Mouse (Mus musculus) layer of hippocampus, adult 2 months (tissue): Measurements from ENCODE around the gene Cdk5rap2. TPM values are rescaled to one million over a fixed set of nuclear protein-coding genes. Genes with fewer than 3 reads are reported as not detected.

Experiments
- DNase-seq, 2 experiments: peaks; one replicate each; pipeline ENCODE4 v3.0.0; 2022; ENCODE audit warnings: low spot score in 2 of 2
- H3K27ac ChIP-seq: fragments of 200-600 bp; 2 replicates; pipeline ENCODE4 v1.8.1; 2022
- H3K4me3 ChIP-seq: fragments of 200-600 bp; 2 replicates; pipeline ENCODE4 v1.8.1; 2022; ENCODE audit warnings: mild to moderate bottlenecking
- CTCF ChIP-seq: fragments of 200-600 bp; conservative IDR thresholded peaks from 2 replicates; pipeline ENCODE4 v1.8.1; 2022; ENCODE audit warnings: antibody characterized with exemption, mild to moderate bottlenecking, moderate library complexity
- total RNA-seq, 2 experiments: library from RNA; stranded (reverse); gene quantifications; 2 replicates each; pipeline ENCODE4 v1.2.3; 2021

The Cdk5rap2 gene
- total RNA-seq, 2 experiments from 2014 or later = 11.8 to 13.9 TPM

DNA sequence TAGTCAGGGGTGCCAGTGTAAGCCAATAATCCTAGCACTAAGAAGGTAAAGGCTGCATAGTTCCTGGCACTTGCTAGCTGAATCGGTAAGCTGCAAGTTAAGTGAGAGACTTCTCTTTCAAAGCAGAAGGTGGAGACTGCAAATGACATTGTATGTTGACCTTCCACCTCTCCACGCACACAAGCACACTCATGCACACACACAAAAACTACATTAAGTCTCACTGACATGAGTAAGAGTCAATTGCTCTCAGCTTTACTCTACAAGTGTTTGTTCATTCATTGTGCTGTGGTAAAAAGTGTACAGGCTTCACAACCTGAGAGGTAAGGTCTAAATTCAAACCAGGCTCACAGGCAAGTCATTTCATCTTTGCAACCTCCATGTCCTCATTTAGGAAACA, 15.5 kb downstream of the Cdk5rap2 start:
- no peak overlapping the region for H3K4me3 ChIP-seq
- peak in 1 of 2 experiments; percentile 3 for DNase-seq
- no peak for TF ChIP-seq CTCF
- no peak overlapping the region for H3K27ac ChIP-seq

DNA sequence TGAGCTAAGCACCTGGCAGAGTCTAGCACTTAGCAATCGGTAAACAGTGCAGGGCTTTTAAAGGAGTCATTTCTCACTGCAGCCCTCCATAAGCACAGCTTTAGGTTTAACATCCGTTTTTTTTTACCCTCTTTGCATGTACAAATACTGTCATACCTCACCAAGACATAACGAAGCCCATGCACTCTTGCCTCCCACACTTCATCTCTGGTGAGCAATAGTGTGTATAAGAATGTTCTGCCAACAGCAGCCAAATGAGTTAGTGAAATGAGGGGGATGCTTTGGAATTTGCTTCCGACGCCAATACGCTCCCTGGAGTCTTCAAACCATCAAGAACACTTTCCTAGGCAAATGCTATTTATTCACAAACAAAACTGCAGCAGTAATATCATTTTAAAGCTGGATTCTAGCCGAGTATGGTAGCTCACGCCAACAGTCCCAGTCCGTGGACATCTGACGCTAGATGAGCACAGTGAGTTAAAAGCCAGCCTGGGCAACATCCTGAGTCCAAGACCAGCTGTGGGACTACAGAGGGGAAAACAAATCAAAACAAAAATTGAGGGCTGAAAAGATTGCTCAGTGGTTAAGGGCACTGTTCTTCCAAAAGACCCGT, 18.4 kb downstream of the Cdk5rap2 start:
- Histone ChIP-seq H3K27ac (peak overlapping the region; percentile 8; the same call in 1 of the 2 replicates), H3K4me3 (no peak overlapping the region)
- peak in 1 of 2 experiments; percentile 8 for DNase-seq
- TF ChIP-seq CTCF = no peak

DNA sequence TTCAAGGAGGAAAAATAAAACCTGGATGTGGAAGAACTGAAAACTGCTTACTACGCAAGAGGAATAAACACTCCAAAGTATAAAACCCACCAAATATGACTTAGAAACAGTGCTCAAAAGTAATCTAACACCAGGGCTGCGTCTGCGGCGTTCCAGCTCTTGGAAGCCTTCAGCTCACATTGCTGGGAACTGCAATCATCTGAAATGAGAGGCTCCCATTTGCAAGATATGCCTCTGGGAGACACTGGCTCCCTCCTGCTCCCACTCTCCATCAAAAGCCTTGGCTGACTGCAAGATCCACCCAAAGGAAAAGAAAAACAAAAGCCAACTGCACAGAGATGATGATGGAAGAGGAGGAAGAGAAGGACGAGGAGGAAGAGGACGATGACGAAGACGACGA, 19.2 kb downstream of the Cdk5rap2 start:
- no peak overlapping the region for H3K4me3 ChIP-seq
- TF ChIP-seq CTCF = no peak
- H3K27ac ChIP-seq = peak overlapping the region; percentile 8; the same call in 1 of the 2 replicates
- no peak for DNase-seq

DNA sequence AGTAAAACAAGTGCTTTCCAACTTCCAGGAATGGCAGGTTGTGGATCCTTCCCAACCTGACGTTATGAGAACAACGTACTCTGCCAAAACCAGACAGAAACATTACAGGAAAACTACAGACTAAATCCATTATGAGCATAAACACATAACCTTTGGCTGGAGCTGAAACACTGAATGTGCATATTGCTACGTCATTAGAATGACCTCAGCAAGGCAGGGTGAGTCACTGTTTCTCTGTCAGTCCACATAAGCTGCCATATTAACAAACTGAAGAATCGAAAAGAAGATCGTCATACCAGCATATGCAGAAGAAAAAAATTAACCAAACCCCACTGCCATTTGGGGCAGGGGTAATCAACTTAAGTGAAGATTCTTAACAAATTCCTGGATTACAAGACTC, 24.0 kb downstream of the Cdk5rap2 start:
- Histone ChIP-seq H3K4me3 (no peak overlapping the region), H3K27ac (no peak overlapping the region)
- no peak for TF ChIP-seq CTCF
- peak in 1 of 2 experiments; percentile 4 for DNase-seq

DNA sequence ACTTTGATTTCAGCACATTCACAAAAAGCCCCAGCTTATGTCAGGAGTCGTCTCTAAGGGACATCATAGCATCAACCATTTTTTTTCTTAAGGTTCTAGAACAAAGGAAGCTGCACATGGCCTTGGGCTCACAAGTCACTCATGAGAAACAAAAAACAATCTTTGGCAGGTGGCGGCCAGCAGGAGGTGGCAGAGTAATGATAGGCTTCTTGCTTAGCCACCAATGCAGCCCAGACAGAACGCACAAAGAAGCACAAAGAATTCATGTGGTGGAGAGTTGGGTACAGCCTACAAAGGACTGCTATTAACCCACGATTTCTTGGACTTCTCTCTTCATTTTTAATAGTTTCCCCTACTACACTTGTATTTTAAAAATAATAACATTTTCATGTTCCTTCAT, 32.9 kb downstream of the Cdk5rap2 start:
- peak in 1 of 2 experiments; percentile 4 for DNase-seq
- H3K4me3 ChIP-seq = no peak overlapping the region
- no peak overlapping the region for H3K27ac ChIP-seq
- TF ChIP-seq CTCF = peak; percentile 45

DNA sequence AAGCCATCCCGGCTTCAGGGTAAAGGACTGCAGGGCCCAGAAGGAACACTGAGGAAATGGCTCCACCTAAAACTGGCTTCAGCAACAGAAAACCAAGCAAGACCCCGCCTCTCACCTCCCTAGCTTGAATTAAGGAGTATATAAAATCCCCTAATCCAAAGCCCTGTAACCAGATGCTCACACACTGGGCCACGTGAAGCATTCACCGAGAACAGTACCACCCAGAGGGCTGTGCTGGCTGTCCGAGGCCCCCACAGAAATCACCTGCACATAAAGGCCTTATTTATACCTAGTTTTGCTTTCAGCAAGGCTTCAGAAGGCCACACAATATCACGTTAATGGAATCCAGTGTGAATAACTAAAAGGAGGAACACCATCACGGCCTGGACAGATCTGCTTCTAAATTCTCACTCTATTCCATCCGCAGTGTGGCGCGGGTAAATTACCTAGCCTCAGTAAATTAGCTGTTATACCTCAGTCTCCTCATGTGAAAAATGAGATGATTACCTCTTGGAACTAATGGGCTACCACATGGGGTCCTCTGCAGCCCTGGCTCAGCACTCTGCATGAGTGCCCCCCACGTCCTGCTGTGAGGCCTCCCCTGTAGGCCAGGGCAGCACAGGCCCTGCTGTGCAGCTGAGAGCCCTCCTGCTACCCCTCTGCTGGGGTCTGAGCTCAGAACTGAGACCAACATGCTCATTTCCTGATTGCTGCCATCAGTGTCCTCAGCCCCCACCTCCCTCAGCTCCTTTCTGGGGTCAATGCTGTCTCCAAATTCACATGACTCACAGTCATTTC, 45.0 kb downstream of the Cdk5rap2 start:
- no peak for TF ChIP-seq CTCF
- no peak for DNase-seq
- H3K27ac ChIP-seq = no peak overlapping the region
- H3K4me3 ChIP-seq = no peak overlapping the region

DNA sequence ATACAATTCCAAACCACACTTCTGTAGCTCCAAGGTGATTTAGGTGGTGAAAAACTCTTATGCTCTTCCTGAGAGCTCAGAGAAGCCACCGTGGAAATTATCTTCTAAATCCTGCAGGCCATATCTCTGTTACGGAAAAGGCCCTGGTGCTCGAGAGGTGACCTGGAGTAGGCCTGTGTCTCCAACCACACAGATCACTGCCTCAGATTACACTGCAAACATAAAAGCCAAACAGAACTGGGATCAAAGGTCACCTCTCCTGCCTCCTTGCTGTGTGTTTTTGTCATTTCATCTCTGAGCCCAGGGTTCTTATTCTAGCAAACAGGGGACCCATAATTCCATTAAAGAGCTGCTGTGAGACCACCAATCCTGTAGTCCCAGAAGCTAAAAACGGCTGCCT, 48.9 kb downstream of the Cdk5rap2 start:
- DNase-seq = no peak
- Histone ChIP-seq H3K4me3 (no peak overlapping the region), H3K27ac (no peak overlapping the region)
- TF ChIP-seq CTCF = no peak

DNA sequence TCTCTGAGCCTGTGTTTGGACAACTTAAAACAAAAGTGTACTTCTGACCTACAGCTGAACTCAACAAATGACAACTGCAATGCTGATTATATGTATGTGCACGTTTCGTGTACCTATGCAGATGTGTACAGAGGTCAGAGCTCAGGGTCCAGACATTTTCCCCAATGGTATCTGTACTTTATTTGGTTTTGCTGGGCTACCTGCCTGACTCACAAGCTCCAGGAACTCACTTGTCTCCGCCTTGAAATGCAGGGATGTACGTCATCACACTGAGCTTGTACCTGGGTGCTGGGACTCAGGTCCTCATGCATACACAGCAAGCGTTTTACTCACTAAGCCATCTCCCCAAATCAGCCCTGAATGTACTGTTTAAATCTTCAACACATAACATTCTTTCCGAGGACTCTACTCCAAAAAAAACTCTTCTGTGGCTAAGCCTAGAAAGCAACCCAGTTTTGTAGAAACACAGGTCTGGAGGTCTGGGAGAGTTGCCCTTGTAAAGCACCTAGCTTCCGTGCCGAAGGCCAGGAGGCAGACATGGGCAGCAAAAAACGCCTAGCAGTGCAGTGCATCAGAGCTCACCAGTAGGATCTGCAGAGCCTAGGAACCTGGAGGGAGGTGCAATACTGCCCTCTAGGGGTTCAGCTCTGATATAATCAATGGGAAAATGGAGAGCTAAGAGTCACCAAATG, 54.4 kb downstream of the Cdk5rap2 start:
- TF ChIP-seq CTCF = peak; percentile 97
- Histone ChIP-seq H3K27ac (peak overlapping the region; percentile 58), H3K4me3 (no peak overlapping the region)
- DNase-seq = peak; percentile 76 to 77

DNA sequence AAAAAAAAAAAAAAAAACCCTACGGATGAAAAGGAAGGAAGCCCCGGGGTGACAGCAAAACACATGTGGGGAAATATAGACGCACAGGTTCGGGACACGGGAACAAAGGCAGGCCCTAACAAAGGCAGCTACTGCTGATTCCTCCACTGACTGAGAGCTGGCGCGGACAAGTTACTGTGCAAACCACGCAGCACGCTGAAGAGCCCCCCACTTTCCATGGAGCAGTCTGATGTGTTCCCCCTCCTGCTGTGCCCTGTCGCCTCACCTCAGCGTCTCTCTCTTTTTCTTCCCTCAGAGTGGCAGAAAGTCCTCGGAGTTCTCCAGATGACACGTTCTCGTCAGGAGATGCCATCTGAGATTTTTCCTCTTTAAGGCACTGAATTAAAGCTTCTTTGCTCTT, 55.8 kb downstream of the Cdk5rap2 start:
- DNase-seq = no peak
- no peak for TF ChIP-seq CTCF
- no peak overlapping the region for H3K4me3 ChIP-seq
- H3K27ac ChIP-seq = peak overlapping the region; percentile 48

DNA sequence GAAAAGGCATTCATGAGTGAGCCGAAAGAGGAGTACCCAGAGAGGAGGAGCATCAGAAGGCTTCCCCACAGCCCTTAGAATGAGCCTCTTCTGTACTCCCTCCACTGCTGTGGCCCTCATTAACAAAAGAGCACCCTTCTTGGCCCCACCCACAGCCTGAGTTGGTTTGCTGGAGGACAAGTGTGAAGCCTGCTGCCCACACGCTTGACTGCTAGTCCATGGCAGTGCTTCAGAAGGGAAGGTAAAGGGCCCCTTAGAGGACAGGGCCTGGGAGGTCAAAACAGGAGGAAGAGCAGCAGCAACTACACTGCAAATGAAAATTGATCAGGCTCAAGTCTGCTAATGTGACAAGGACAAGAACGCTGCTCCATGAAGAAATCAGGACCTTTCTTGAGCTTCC, 56.6 kb downstream of the Cdk5rap2 start:
- Histone ChIP-seq H3K27ac (no peak overlapping the region), H3K4me3 (no peak overlapping the region)
- no peak for DNase-seq
- no peak for TF ChIP-seq CTCF

DNA sequence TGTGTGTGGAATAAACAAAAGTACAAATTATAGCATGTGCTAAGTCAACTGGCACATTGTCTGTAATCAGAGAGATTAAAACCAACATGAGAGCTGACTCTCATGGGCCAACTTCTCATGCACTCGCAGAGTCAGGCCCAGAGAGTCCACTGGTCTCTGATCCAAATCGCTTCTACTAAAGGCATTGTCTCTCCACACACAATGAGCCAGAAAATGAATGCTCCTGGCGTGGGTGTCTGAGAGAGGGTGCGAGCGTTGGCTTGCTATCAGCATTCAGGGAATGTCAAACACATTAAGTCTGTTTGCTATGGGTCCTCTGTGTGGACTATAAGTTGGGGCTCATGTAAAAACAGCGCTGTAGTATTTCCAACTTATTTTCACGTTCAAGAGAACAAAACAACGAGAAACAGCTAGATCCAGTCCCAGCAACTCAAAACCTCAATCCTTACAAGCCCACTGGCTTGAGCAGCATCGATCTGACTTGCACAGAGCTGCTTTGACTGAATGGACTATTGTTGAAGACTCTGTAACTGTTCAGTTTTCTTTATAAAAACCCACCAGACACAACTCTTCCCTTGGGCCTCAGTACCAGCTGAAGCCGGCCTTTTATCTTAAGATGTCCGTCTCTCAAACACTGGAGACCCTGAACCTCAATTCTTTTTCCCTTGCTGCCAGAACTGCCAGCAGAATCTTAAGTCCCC, 74.6 kb downstream of the Cdk5rap2 start:
- DNase-seq = no peak
- H3K27ac ChIP-seq = peak overlapping the region; percentile 59

DNA sequence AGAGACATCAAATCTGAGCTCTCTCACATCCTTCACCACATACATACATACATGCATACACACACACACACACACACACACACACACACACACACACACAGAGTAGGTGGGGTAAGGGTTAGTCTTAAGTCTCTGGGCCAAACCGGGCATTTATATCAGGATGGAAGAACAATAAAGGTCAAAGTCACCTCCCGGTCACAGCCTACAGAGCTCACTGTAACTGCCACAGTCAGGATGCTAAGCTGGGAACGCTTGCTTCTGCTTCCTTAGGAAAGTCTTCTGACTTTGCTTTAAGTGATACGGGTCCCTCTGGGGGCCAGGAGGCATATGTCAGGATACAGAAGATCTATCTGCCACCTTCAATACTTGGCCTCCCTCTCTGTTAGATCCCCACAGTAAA, 75.2 kb downstream of the Cdk5rap2 start:
- no peak for DNase-seq
- TF ChIP-seq CTCF = no peak
- Histone ChIP-seq H3K4me3 (no peak overlapping the region), H3K27ac (peak overlapping the region; percentile 59; the same call in 1 of the 2 replicates)

More for the DNA sequence above, 74.6 kb downstream of the Cdk5rap2 start:
- TF ChIP-seq CTCF = no peak
- no peak overlapping the region for H3K4me3 ChIP-seq

DNA sequence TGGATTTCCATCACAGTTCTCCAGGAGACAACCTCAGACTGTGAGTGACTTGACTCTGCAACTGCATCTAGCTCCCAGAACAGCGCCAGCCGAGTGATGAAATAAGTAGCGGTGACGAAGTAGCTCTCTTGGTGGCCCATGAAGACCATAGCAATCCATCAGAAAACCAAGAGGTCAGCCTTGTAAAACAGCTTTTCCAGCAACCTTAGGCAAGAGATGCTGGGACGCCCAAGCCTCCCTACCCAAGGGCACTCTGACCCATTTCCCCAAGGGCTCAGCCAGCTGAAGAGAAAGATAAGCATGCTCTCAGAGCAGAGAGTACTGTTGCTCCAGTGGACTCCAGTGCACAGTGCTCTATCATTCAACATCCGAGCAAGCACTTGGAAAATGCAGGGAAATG, 77.3 kb downstream of the Cdk5rap2 start:
- TF ChIP-seq CTCF = no peak
- no peak for DNase-seq

More for the DNA sequence above, 77.3 kb downstream of the Cdk5rap2 start:
- Histone ChIP-seq H3K27ac (no peak overlapping the region), H3K4me3 (no peak overlapping the region)
